Mouse (Mus musculus) MEL (cell line): ENCODE measurements around the gene Prnd. TPM values are rescaled to one million over a fixed set of nuclear protein-coding genes. Genes with fewer than 3 reads are reported as not detected.

Experiments used
- DNase-seq: peaks from one replicate; pipeline ENCODE4 v3.0.0; 2011; ENCODE audit warnings: low read depth, low spot score
- H3K27ac ChIP-seq: 2 replicates; pipeline ENCODE4 v1.5.1; 2012; ENCODE audit warnings: low read depth, mild to moderate bottlenecking, control low read depth, low read length, moderate library complexity; ENCODE audit not compliant: control insufficient read depth
- H3K27me3 ChIP-seq, 2 experiments: fragments of 150-350 bp in 1 of 2; sonication (generic) in 1 of 2; 2 replicates each; pipeline ENCODE4 v1.6.1; 2012; ENCODE audit warnings: low read length in 2 of 2, mild to moderate bottlenecking in 2 of 2, improper control_type of control experiment in 1 of 2, moderate library complexity in 1 of 2; ENCODE audit not compliant: insufficient read depth in 2 of 2, control insufficient read depth in 1 of 2
- H3K36me3 ChIP-seq, 2 experiments: 2 replicates each; pipeline ENCODE4 v1.6.1; 2012 to 2014; ENCODE audit warnings: low read length in 2 of 2, improper control_type of control experiment in 1 of 2, inconsistent platforms in 1 of 2, mild to moderate bottlenecking in 1 of 2; ENCODE audit not compliant: insufficient read depth in 2 of 2, control insufficient read depth in 1 of 2
- H3K4me1 ChIP-seq, 2 experiments: fragments of 150-350 bp in 1 of 2; sonication (generic) in 1 of 2; 2 replicates each; pipeline ENCODE4 v1.6.1; 2012; ENCODE audit warnings: low read length in 2 of 2, improper control_type of control experiment in 1 of 2, mild to moderate bottlenecking in 1 of 2; ENCODE audit not compliant: insufficient read depth in 2 of 2, control insufficient read depth in 1 of 2
- H3K4me3 ChIP-seq, 2 experiments: fragments of 150-350 bp in 1 of 2; sonication (generic) in 1 of 2; 2 replicates each; pipeline ENCODE4 v1.5.1; 2012; ENCODE audit warnings: low read depth in 2 of 2, low read length in 2 of 2, mild to moderate bottlenecking in 2 of 2, moderate library complexity in 2 of 2, control low read depth in 1 of 2, improper control_type of control experiment in 1 of 2; ENCODE audit not compliant: control insufficient read depth in 1 of 2, insufficient read depth in 1 of 2
- H3K79me2 ChIP-seq: 2 replicates; pipeline ENCODE4 v1.6.1; 2012; ENCODE audit warnings: mild to moderate bottlenecking, low read length, moderate library complexity; ENCODE audit not compliant: control insufficient read depth, poor library complexity, insufficient read depth
- H3K9ac ChIP-seq: 2 replicates; pipeline ENCODE4 v1.6.1; 2012; ENCODE audit warnings: low read depth, mild to moderate bottlenecking, control low read depth, low read length, moderate library complexity; ENCODE audit not compliant: control insufficient read depth, poor library complexity, severe bottlenecking
- H3K9me3 ChIP-seq: fragments of 150-350 bp; sonication (generic); replicated peaks from 2 replicates; pipeline ENCODE4 v1.6.1; 2012; ENCODE audit warnings: mild to moderate bottlenecking, low read length, improper control_type of control experiment, moderate library complexity; ENCODE audit not compliant: insufficient read depth
- CHD2 ChIP-seq: IDR thresholded peaks from 2 replicates; pipeline ENCODE4 v1.6.1; 2011; ENCODE audit warnings: low read length, improper control_type of control experiment
- ELF1 ChIP-seq: IDR thresholded peaks from 2 replicates; pipeline ENCODE4 v1.6.1; 2014; ENCODE audit warnings: low read depth, mild to moderate bottlenecking, inconsistent platforms, low read length, improper control_type of control experiment, moderate library complexity
- ETS1 ChIP-seq: IDR thresholded peaks from 2 replicates; pipeline ENCODE4 v1.6.1; 2012; ENCODE audit warnings: low read depth, mild to moderate bottlenecking, inconsistent platforms, low read length, improper control_type of control experiment, moderate library complexity
- GABPA ChIP-seq: IDR thresholded peaks from 2 replicates; pipeline ENCODE4 v1.6.1; 2012; ENCODE audit warnings: low read depth, mild to moderate bottlenecking, inconsistent platforms, low read length, improper control_type of control experiment, moderate library complexity
- MAFK ChIP-seq: IDR thresholded peaks from 2 replicates; pipeline ENCODE4 v1.6.1; 2011; ENCODE audit warnings: low read depth, mild to moderate bottlenecking, low read length, improper control_type of control experiment, borderline replicate concordance
- MAX ChIP-seq: IDR thresholded peaks from 2 replicates; pipeline ENCODE4 v1.6.1; 2011; ENCODE audit warnings: low read length, improper control_type of control experiment
- MAZ ChIP-seq: IDR thresholded peaks from 2 replicates; pipeline ENCODE4 v1.6.1; 2012; ENCODE audit warnings: low read depth, mild to moderate bottlenecking, inconsistent platforms, low read length, improper control_type of control experiment
- MXI1 ChIP-seq: IDR thresholded peaks from 2 replicates; pipeline ENCODE4 v1.6.1; 2011; ENCODE audit warnings: mild to moderate bottlenecking, low read depth, low read length, improper control_type of control experiment
- MYC ChIP-seq: IDR thresholded peaks from 2 replicates; pipeline ENCODE4 v1.6.1; 2011; ENCODE audit warnings: low read depth, mild to moderate bottlenecking, low read length, improper control_type of control experiment, moderate library complexity
- NELFE ChIP-seq: IDR thresholded peaks from 2 replicates; pipeline ENCODE4 v1.6.1; 2011; ENCODE audit warnings: low read depth, low read length, improper control_type of control experiment
- POLR2A ChIP-seq, 2 experiments: IDR thresholded peaks; 2 replicates each; pipeline ENCODE4 v1.6.1; 2011 to 2012; ENCODE audit warnings: low read length in 2 of 2, mild to moderate bottlenecking in 2 of 2, control low read depth in 1 of 2, improper control_type of control experiment in 1 of 2, low read depth in 1 of 2, moderate library complexity in 1 of 2; ENCODE audit not compliant: control insufficient read depth in 1 of 2, insufficient read depth in 1 of 2, poor library complexity in 1 of 2
- SIN3A ChIP-seq: IDR thresholded peaks from 2 replicates; pipeline ENCODE4 v1.6.1; 2012; ENCODE audit warnings: low read length, improper control_type of control experiment, inconsistent platforms
- TCF12 ChIP-seq: IDR thresholded peaks from 2 replicates; pipeline ENCODE4 v1.6.1; 2014; ENCODE audit warnings: low read depth, mild to moderate bottlenecking, inconsistent platforms, low read length, improper control_type of control experiment, moderate library complexity
- USF1 ChIP-seq: IDR thresholded peaks from 2 replicates; pipeline ENCODE4 v1.6.1; 2014; ENCODE audit warnings: low read depth, mild to moderate bottlenecking, inconsistent platforms, low read length, improper control_type of control experiment, moderate library complexity
- ZKSCAN1 ChIP-seq: IDR thresholded peaks from 2 replicates; pipeline ENCODE4 v1.6.1; 2012; ENCODE audit warnings: low read depth, mild to moderate bottlenecking, inconsistent platforms, low read length, improper control_type of control experiment, moderate library complexity
- polyA plus RNA-seq, 2 experiments: library from polyadenylated mRNA; stranded (reverse) in 1 of 2; unstranded in 1 of 2; fragments of >175 nt in 1 of 2; fragments of >200 nt in 1 of 2; gene quantifications; 2 replicates each; pipeline versions ENCODE4 v1.2.1 to v1.2.4; 2012; ENCODE audit warnings: low replicate concordance in 2 of 2, low read depth in 1 of 2; ENCODE audit not compliant: insufficient read length in 2 of 2, insufficient read depth in 1 of 2, missing spikeins in 1 of 2
- total RNA-seq: library from RNA; depleted of rRNA; stranded (reverse); fragments of 300-350 nt; gene quantifications from 2 replicates; pipeline ENCODE4 v1.2.3, GENCODE M21; 2012; rRNA removed

Prnd gene
- not detected in 2 replicates for total RNA-seq
- polyA plus RNA-seq = under 1 TPM in 1 of 2 experiments, not detected in 1; 0.06 TPM

DNA sequence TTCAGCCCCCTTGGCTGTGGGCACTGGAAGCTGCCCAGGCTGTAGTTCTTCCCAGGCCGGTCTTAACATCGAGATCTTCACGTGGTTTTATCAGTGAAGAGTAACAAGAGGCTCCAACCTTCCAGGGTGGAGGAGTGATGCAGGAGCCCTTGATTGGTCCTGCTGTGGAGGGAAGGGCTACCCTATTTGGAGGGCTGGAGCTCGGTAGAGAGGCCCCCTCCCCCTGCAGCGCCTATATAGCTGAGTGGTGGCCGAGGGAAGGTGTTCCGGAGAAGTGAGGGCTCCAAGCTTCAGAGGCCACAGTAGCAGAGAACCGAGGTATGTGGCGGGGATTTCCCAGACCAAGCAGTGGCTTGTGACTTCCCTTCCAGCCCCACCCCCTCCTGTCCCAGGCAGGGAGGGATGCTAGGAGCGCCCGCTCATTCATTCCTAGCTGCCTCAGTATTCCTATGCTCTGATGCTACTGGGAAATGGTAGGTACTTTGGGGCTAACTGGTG, at the start of gene Prnd:
Gene Prnd (plus strand): TSS at position 264 of the 498 bp plus-strand sequence.
- peaks cover 0 to 3% of the 10 kb centered on the region in 2 experiments; a peak in 1 of 4 replicates for H3K4me1 ChIP-seq

DNA sequence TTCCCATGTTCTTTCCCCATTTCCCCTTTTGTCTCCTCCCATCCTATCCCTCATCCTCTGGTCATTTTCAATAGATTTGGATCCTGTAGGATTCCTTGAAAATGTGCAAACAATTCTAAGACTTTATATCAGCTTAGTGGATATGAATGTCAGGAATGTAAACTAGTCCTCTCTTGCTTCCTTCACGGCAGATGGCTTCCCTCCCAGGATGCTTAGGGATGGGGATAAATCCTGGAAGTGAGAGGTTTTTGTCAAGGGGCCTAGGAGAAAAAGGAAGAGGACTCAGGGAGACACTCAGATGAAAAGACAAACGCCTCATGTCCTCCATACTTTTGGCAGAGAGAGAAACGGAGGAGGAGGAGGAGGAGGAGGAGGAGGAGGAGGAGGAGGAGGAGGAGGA, 48.2 kb upstream of the Prnd start:
- no peak overlapping the region for H3K4me3 ChIP-seq
- no peaks in the 10 kb centered on the region for H3K9me3 ChIP-seq
- H3K9ac ChIP-seq = no peak overlapping the region
- H3K27ac ChIP-seq = no peak overlapping the region
- no peak for TF ChIP-seq MXI1
- no peak for TF ChIP-seq POLR2A (IDR thresholded peaks at IDR 0.05; ENCODE audit: control insufficient read depth in 1 of 2, insufficient read depth in 1 of 2, low read depth in 1 of 2, low read length in 2 of 2, poor library complexity in 1 of 2)
- TF ChIP-seq TCF12 = no peak
- no peaks in the 10 kb centered on the region for H3K79me2 ChIP-seq
- H3K4me1 ChIP-seq = peaks cover 4 to 25% of the 10 kb centered on the region in 2 experiments
- no peaks in the 10 kb centered on the region; a peak in 1 of 4 replicates for H3K27me3 ChIP-seq
- no peak for DNase-seq
- peaks cover 0 to 19% of the 10 kb centered on the region in 2 experiments; a peak in 2 of 4 replicates for H3K36me3 ChIP-seq

More for the DNA sequence above, at the start of gene Prnd:
- no peak for DNase-seq
- Histone ChIP-seq H3K27me3 (no peaks in the 10 kb centered on the region), H3K79me2 (no peaks in the 10 kb centered on the region), H3K36me3 (no peaks in the 10 kb centered on the region; a peak in 1 of 4 replicates), H3K9ac (no peak within 1 kb of the TSS), H3K9me3 (no peaks in the 10 kb centered on the region), H3K4me3 (no peak within 1 kb of the TSS), H3K27ac (no peak within 1 kb of the TSS)
- TF ChIP-seq MYC = no peak

DNA sequence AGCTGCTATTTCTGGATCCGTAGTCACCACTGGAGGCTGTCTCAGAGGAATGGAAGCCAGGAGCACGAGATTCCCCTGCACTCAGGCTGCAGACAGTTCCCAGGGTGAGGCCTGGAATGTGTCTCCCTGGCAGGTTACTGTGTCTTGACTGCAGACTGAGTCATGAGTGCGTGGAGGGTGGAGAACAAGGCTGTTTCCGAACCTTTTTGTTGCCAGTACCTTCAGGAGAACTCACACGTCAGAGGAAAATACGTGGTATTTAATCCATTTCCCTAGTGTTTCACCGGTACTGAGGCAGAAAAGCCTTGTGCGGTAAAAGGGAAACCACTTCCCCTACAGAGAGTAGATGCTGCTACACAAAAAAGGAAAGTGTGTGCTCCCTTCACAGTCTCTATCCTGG, 47.8 kb upstream of the Prnd start:
- no peak overlapping the region for H3K9ac ChIP-seq
- H3K4me3 ChIP-seq = no peak overlapping the region
- DNase-seq = peak; percentile 11
- TF ChIP-seq ETS1 (no peak), MAX (no peak), TCF12 (no peak), ELF1 (no peak), SIN3A (no peak), MAZ (no peak), CHD2 (no peak), ZKSCAN1 (no peak), NELFE (no peak), USF1 (no peak), GABPA (no peak), MXI1 (no peak), MAFK (no peak)
- no peaks in the 10 kb centered on the region for H3K79me2 ChIP-seq
- peaks cover 4 to 27% of the 10 kb centered on the region in 2 experiments for H3K4me1 ChIP-seq
- H3K27me3 ChIP-seq = no peaks in the 10 kb centered on the region; a peak in 1 of 4 replicates
- no peak overlapping the region for H3K27ac ChIP-seq
- no peaks in the 10 kb centered on the region for H3K9me3 ChIP-seq
- peaks cover 0 to 22% of the 10 kb centered on the region in 2 experiments; a peak in 2 of 4 replicates for H3K36me3 ChIP-seq
